Mouse (Mus musculus): Measurements from ENCODE around the gene Ctf1. TPM values are rescaled to one million over a fixed set of nuclear protein-coding genes. Genes with fewer than 3 reads are reported as not detected.
A peak's percentile ranks its signal among the peaks of the same experiment; 100 is the strongest.

The Ctf1 gene
- polyA plus RNA-seq, 1 experiment, result not detected

DNA sequence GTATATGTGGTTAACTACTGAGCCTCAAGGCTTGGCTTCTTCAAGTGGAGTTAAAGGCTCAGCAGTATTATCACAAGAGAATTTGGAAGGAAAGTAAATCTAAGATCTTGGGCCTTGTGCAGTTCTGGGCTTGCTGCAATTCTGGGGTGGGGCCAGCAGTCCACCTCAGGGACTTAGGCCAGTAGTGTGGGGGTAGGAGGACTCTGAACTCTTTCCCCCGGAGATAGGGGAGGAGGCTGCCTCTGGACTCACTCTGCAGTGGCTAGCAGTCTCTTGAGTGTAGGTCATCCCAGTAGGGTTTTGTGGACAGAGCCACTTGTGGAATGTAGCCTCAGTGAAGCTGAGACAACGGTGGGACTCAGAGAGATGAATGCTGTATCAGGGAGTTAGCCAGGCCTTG lies 53.2 kb downstream of the Ctf1 start:
- Histone ChIP-seq H3K4me3 (replicated peaks) (no peak overlapping the region), H3K27me3 (replicated peaks) (no peaks in the 10 kb centered on the region), H3K36me3 (replicated peaks; ENCODE audit: low read length) (peaks cover 68% of the 10 kb centered on the region), H3K9me3 (no peaks in the 10 kb centered on the region), H3K4me1 (peaks cover 32% of the 10 kb centered on the region)
- TF ChIP-seq GATA1 (IDR thresholded peaks at IDR 0.05; ENCODE audit: borderline replicate concordance, low read length) (no peak), FLI1 (IDR thresholded peaks at IDR 0.05; ENCODE audit: low read length) (no peak)

DNA sequence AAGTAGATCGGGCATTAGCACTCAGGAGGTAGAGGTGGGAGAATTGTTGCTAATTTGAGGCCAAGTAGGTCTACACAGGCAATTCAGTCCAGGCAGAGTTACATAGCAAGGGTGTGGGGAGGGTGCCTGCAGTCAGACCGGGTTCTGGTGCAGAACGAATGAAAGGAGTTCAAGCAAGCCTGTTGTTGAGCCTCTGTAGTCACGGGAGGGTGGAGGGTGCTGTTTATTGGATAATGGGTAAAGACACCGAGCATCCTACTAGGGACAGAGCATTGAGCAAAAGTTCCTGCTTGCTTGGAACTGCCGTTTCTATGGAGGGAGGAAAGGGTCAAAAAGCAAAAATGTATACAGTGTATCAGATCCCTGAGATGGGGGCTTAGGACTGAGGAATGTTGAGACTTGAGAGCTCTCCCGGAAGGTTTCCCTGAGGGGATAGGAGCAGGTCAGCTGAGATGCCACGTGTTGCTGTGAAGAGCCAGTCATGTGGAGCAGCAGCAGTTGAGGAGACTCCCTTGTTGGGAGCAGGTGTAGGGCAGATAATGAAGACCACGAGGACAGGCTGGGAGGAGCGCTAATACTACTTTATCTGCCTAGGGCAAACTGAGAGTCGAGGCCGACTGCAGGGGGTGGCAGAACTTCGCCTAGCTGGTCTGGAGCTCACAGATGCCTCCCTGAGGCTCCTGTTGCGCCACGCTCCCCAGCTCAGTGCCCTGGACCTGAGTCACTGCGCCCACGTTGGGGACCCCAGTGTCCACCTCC lies 54.5 kb downstream of the Ctf1 start:
- H3K27me3 ChIP-seq (replicated peaks), result no peaks in the 10 kb centered on the region
- TF ChIP-seq GATA1 (IDR thresholded peaks at IDR 0.05; ENCODE audit: borderline replicate concordance, low read length), result no peak
- no peak for TF ChIP-seq FLI1 (IDR thresholded peaks at IDR 0.05; ENCODE audit: low read length)
- H3K4me1 ChIP-seq, result peaks cover 45% of the 10 kb centered on the region
- peaks cover 62% of the 10 kb centered on the region for H3K36me3 ChIP-seq (replicated peaks; ENCODE audit: low read length)
- H3K9me3 ChIP-seq, result no peaks in the 10 kb centered on the region
- H3K4me3 ChIP-seq (replicated peaks), result peak overlapping the region; percentile 46

Other genes with a start within 250 kb of the Ctf1 start
- gene Fbrs, start 233.5 kb upstream of the Ctf1 start, polyA plus RNA-seq (2012; ENCODE audit: insufficient read depth, low replicate concordance), result 237 and 322 TPM in 2 replicates
- gene Srcap, start 200.8 kb upstream of the Ctf1 start, polyA plus RNA-seq (2012; ENCODE audit: insufficient read depth, low replicate concordance), result 4.0 and 9.1 TPM in 2 replicates
- 15.7 and 25.1 TPM in 2 replicates for gene Gm42715, start 193.2 kb upstream of the Ctf1 start, polyA plus RNA-seq (2012; ENCODE audit: insufficient read depth, low replicate concordance)
- 0.34 TPM in 1 of 2 replicates, not detected in the other for gene Tmem265, start 151.3 kb upstream of the Ctf1 start, polyA plus RNA-seq (2012; ENCODE audit: insufficient read depth, low replicate concordance)
- gene Phkg2, start 139.4 kb upstream of the Ctf1 start, polyA plus RNA-seq (2012; ENCODE audit: insufficient read depth, low replicate concordance), result 19.1 and 27.2 TPM in 2 replicates
- gene Ccdc189, start 124.1 kb upstream of the Ctf1 start, polyA plus RNA-seq (2012; ENCODE audit: insufficient read depth, low replicate concordance), result 23.5 and 28.8 TPM in 2 replicates
- gene Rnf40, start 124.0 kb upstream of the Ctf1 start, polyA plus RNA-seq (2012; ENCODE audit: insufficient read depth, low replicate concordance), result 14.7 and 20.8 TPM in 2 replicates
- gene Zfp629, start 96.9 kb upstream of the Ctf1 start, polyA plus RNA-seq (2012; ENCODE audit: insufficient read depth, low replicate concordance), result 2.9 TPM in 1 of 2 replicates, not detected in the other
- 52.6 and 165 TPM in 2 replicates for gene Bcl7c, start 3.8 kb upstream of the Ctf1 start, polyA plus RNA-seq (2012; ENCODE audit: insufficient read depth, low replicate concordance)
- not detected in 2 replicates for gene Ctf2, start 19.4 kb downstream of the Ctf1 start, polyA plus RNA-seq (2012; ENCODE audit: insufficient read depth, low replicate concordance)
- gene Fbxl19, start 31.8 kb downstream of the Ctf1 start, polyA plus RNA-seq (2012; ENCODE audit: insufficient read depth, low replicate concordance), result 54.6 and 102 TPM in 2 replicates
- gene Orai3, start 57.1 kb downstream of the Ctf1 start, polyA plus RNA-seq (2012; ENCODE audit: insufficient read depth, low replicate concordance), result 27.3 and 62.4 TPM in 2 replicates
- 32.9 and 47.6 TPM in 2 replicates for gene Setd1a, start 63.9 kb downstream of the Ctf1 start, polyA plus RNA-seq (2012; ENCODE audit: insufficient read depth, low replicate concordance)
- not detected in 2 replicates for gene Gm49388, start 72.9 kb downstream of the Ctf1 start, polyA plus RNA-seq (2012; ENCODE audit: insufficient read depth, low replicate concordance)
- gene Hsd3b7, start 87.9 kb downstream of the Ctf1 start, polyA plus RNA-seq (2012; ENCODE audit: insufficient read depth, low replicate concordance), result 13.9 and 53.3 TPM in 2 replicates
- gene Stx4a, start 111.6 kb downstream of the Ctf1 start, polyA plus RNA-seq (2012; ENCODE audit: insufficient read depth, low replicate concordance), result 27.2 and 167 TPM in 2 replicates
- 0.02 TPM in 1 of 2 replicates, not detected in the other for gene Stx1b, start 111.8 kb downstream of the Ctf1 start, polyA plus RNA-seq (2012; ENCODE audit: insufficient read depth, low replicate concordance)
- gene Zfp646, start 163.5 kb downstream of the Ctf1 start, polyA plus RNA-seq (2012; ENCODE audit: insufficient read depth, low replicate concordance), result 1.0 and 6.3 TPM in 2 replicates
- 9.4 and 18.0 TPM in 2 replicates for gene Zfp668, start 164.1 kb downstream of the Ctf1 start, polyA plus RNA-seq (2012; ENCODE audit: insufficient read depth, low replicate concordance)
- 0.44 TPM in 1 of 2 replicates, not detected in the other for gene Prss53, start 178.2 kb downstream of the Ctf1 start, polyA plus RNA-seq (2012; ENCODE audit: insufficient read depth, low replicate concordance)
- gene Gm21974, start 182.7 kb downstream of the Ctf1 start, polyA plus RNA-seq (2012; ENCODE audit: insufficient read depth, low replicate concordance), result not detected in 2 replicates
- 26.7 and 40.9 TPM in 2 replicates for gene Vkorc1, start 182.9 kb downstream of the Ctf1 start, polyA plus RNA-seq (2012; ENCODE audit: insufficient read depth, low replicate concordance)
- gene Bckdk, start 191.3 kb downstream of the Ctf1 start, polyA plus RNA-seq (2012; ENCODE audit: insufficient read depth, low replicate concordance), result 36.9 and 149 TPM in 2 replicates
- gene Kat8, start 199.8 kb downstream of the Ctf1 start, polyA plus RNA-seq (2012; ENCODE audit: insufficient read depth, low replicate concordance), result 2.6 and 4.8 TPM in 2 replicates
- not detected in 2 replicates for gene Prss8, start 217.4 kb downstream of the Ctf1 start, polyA plus RNA-seq (2012; ENCODE audit: insufficient read depth, low replicate concordance)
- 2.7 and 10.0 TPM in 2 replicates for gene Prss36, start 234.0 kb downstream of the Ctf1 start, polyA plus RNA-seq (2012; ENCODE audit: insufficient read depth, low replicate concordance)

Data from megakaryocyte, embryonic 14.5 days (primary cell).